Mouse (Mus musculus) kidney, adult 2 months (tissue): ENCODE data around the gene Wdfy4.

Experiments used
- CTCF ChIP-seq: fragments of 200-500 bp; conservative IDR thresholded peaks from 2 replicates; pipeline ENCODE4 v1.5.1; 2011; ENCODE audit warnings: low read depth, mild to moderate bottlenecking, control low read depth, low read length, moderate library complexity, mixed read lengths; ENCODE audit not compliant: insufficient read depth, insufficient read length
- POLR2A ChIP-seq: fragments of 200-500 bp; IDR thresholded peaks from one replicate; pipeline ENCODE4 v1.6.1; 2011; ENCODE audit warnings: low read depth, low read length, control low read depth

DNA sequence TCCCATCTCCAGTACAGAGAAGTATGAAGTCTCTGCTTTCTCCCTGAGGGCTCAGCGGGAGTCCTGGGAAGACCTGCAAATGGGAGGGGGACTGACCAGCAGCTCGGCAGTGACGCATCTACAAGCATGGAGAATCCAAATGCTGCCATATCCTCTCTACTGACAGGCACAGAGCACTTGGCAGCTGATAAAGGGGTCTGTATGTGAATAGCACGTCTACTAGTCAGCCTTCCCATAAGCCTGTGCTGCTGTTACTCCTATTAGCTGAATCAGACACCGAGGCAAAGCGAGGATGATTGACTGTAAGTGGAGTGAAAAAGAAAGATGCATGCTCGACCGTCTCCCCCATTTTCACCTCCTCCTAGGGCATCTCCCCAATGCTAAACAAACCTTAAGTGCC is 131.9 kb downstream of the Wdfy4 start:
- TF ChIP-seq POLR2A (no peak), CTCF (no peak)
